Mouse (Mus musculus) testis, adult 2 months (tissue): Measurements from ENCODE around the gene A630076J17Rik. TPM values are rescaled to one million over a fixed set of nuclear protein-coding genes. Genes with fewer than 3 reads are reported as not detected.

Experiments
- H3K27ac ChIP-seq: fragments of 200-500 bp; 2 replicates; pipeline ENCODE4 v1.5.1; 2012; ENCODE audit warnings: low read depth, low read length; ENCODE audit not compliant: control insufficient read depth, insufficient read depth
- H3K27me3 ChIP-seq: fragments of 200-500 bp; 2 replicates; pipeline ENCODE4 v1.6.1; 2012; ENCODE audit warnings: mild to moderate bottlenecking, low read length, moderate library complexity; ENCODE audit not compliant: control insufficient read depth, insufficient read depth
- H3K36me3 ChIP-seq: fragments of 200-500 bp; 2 replicates; pipeline ENCODE4 v1.6.1; 2012; ENCODE audit warnings: mild to moderate bottlenecking, low read length; ENCODE audit not compliant: control insufficient read depth, insufficient read depth
- H3K4me1 ChIP-seq: fragments of 200-500 bp; 2 replicates; pipeline ENCODE4 v1.6.1; 2012; ENCODE audit warnings: low read length; ENCODE audit not compliant: control insufficient read depth, insufficient read depth
- H3K4me3 ChIP-seq: fragments of 200-500 bp; 2 replicates; pipeline ENCODE4 v1.5.1; 2012; ENCODE audit warnings: low read depth, mild to moderate bottlenecking, low read length, moderate library complexity, mixed read lengths; ENCODE audit not compliant: control insufficient read depth
- CTCF ChIP-seq: fragments of 200-500 bp; IDR thresholded peaks from 2 replicates; pipeline ENCODE4 v1.5.1; 2012; ENCODE audit warnings: low read depth, mild to moderate bottlenecking, inconsistent platforms, low read length, moderate library complexity; ENCODE audit not compliant: control insufficient read depth, insufficient read depth, insufficient replicate concordance
- POLR2A ChIP-seq: fragments of 200-500 bp; IDR thresholded peaks from 2 replicates; pipeline ENCODE4 v1.6.1; 2012; ENCODE audit warnings: low read depth, mild to moderate bottlenecking, inconsistent platforms, low read length, moderate library complexity; ENCODE audit not compliant: control insufficient read depth
- polyA plus RNA-seq: library from polyadenylated mRNA; depleted of rRNA; stranded (reverse); fragments of >200 nt; gene quantifications from 2 replicates; pipeline ENCODE4 v1.2.3, GENCODE M21; 2012

The A630076J17Rik gene
- polyA plus RNA-seq, 1 experiment = not detected

- Histone ChIP-seq H3K27ac (no peak overlapping the region), H3K4me3 (no peak overlapping the region), H3K27me3 (no peaks in the 10 kb centered on the region), H3K4me1 (no peaks in the 10 kb centered on the region; the same call in 1 of the 2 replicates), H3K36me3 (no peaks in the 10 kb centered on the region)
- TF ChIP-seq CTCF (no peak), POLR2A (no peak)
These were observed 592 bp upstream of the A630076J17Rik start for GRCm38 (mm10) chr3:107229822-107230221.

- Histone ChIP-seq H3K36me3 (no peaks in the 10 kb centered on the region), H3K27ac (no peak overlapping the region), H3K4me1 (no peaks in the 10 kb centered on the region; the same call in 1 of the 2 replicates), H3K27me3 (no peaks in the 10 kb centered on the region), H3K4me3 (no peak overlapping the region)
- TF ChIP-seq CTCF (no peak), POLR2A (no peak)
These were observed 788 bp downstream of the A630076J17Rik start for GRCm38 (mm10) chr3:107231202-107231601.

GRCm38 (mm10) chr3:107233351-107233813, 3.0 kb downstream of the A630076J17Rik start:
- peak; percentile 47; the same call in 1 of the 2 replicates for TF ChIP-seq CTCF
- no peak for TF ChIP-seq POLR2A
- H3K27me3 ChIP-seq = no peaks in the 10 kb centered on the region
- H3K36me3 ChIP-seq = no peaks in the 10 kb centered on the region
- H3K27ac ChIP-seq = no peak overlapping the region
- no peak overlapping the region for H3K4me3 ChIP-seq
- no peaks in the 10 kb centered on the region; the same call in 1 of the 2 replicates for H3K4me1 ChIP-seq

DNA sequence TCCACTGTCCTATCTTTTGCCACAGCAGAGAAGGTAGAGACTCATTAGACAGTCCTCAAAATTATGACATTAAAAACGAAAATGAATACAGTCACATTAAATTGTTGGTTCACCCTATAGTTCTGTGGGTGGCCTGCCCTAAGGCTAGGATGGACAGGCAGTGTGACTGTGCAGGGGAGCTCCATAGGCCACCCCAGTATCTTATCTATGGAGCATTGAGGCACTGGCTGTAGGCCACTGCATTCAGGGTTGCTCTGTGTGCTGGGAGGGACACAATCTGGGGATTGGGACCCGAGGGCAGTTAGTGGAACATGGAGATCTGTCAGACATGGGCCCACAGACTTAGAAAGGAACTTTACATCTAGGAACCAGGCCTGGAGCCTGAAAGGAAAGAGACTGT, 3.5 kb downstream of the A630076J17Rik start:
- TF ChIP-seq CTCF = no peak
- TF ChIP-seq POLR2A = no peak
- Histone ChIP-seq H3K27me3 (no peaks in the 10 kb centered on the region), H3K27ac (0 out of 2 replicates have a peak overlapping the region, but pooled peaks have one; percentile 16), H3K4me3 (no peak overlapping the region), H3K4me1 (no peaks in the 10 kb centered on the region; the same call in 1 of the 2 replicates), H3K36me3 (no peaks in the 10 kb centered on the region)

- Histone ChIP-seq H3K27ac (no peak overlapping the region), H3K36me3 (no peaks in the 10 kb centered on the region), H3K4me3 (no peak overlapping the region), H3K4me1 (no peaks in the 10 kb centered on the region; the same call in 1 of the 2 replicates), H3K27me3 (no peaks in the 10 kb centered on the region)
- no peak for TF ChIP-seq POLR2A
- no peak for TF ChIP-seq CTCF
These were observed 7.6 kb downstream of the A630076J17Rik start for GRCm38 (mm10) chr3:107238051-107238450.

DNA sequence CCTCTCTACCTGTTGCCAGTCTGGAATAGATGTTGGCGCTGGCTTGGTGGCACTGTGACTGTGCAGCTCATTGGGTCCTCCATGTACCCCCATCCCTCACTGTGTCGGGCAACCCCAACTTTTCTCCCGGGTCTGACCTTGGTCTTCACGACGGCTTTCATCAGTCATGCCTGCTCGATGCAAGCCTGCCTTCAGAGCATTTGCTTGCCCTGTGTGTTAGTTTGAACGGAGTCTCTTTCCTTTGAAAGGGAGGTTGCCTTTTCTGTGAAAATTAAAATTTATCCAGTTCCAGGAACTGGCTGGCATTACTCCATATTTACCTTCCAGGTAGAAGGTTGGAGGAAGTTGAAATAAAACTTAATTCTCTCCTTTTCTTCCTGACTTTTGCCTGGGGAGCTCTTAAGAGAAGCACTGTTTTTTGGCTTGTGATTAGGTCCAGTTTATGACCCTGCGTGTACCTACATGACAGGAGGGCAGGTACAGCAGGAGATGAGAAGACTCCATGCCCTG, 8.1 kb downstream of the A630076J17Rik start:
- Histone ChIP-seq H3K27me3 (no peaks in the 10 kb centered on the region), H3K27ac (no peak overlapping the region), H3K4me3 (no peak overlapping the region), H3K36me3 (no peaks in the 10 kb centered on the region), H3K4me1 (no peaks in the 10 kb centered on the region; the same call in 1 of the 2 replicates)
- TF ChIP-seq POLR2A = no peak
- TF ChIP-seq CTCF = no peak

- Histone ChIP-seq H3K27me3 (no peaks in the 10 kb centered on the region), H3K4me1 (no peaks in the 10 kb centered on the region), H3K4me3 (no peak within 1 kb of the TSS), H3K36me3 (no peaks in the 10 kb centered on the region), H3K27ac (no peak within 1 kb of the TSS)
- TF ChIP-seq CTCF = no peak
- no peak for TF ChIP-seq POLR2A
These were observed 9.2 kb downstream of the A630076J17Rik start, which contains the start of gene Prok1 for GRCm38 (mm10) chr3:107239607-107240006. Gene Prok1, minus strand, starts transcription at chr3:107239707.

DNA sequence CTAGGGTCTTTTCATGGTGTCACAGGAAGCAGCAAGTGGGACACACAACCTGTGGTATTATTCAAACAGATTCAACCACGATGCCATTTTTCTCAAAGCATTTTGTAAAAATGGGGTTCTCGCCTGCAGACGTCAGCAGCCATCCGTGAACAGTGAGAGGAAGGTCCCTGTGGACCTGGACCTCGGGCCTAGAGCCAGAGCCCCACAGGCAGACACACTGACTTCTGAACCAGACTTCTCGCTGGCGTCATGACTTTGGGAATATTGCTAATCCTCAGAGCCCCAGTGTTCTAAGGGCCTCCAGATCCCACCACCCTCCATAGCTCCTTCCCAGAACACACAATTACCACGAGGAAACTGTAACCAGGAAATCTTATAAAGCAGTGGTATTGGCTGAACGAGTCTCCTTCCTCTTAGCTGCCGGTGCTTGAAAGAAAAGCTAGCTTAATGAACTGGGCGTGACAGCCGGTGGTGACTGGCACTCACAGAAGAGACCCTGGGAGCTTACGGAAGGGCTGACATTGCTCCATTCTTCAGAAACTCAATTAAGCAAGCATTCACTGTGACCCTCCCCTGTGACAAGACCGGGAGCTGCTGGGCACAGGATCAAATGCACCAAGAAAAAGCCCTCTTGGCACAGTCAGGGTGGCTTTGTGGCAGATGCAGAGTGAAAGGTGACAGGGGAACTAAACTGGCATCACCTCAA, 11.1 kb downstream of the A630076J17Rik start:
- Histone ChIP-seq H3K27me3 (no peaks in the 10 kb centered on the region), H3K4me1 (no peaks in the 10 kb centered on the region), H3K4me3 (no peak overlapping the region), H3K27ac (no peak overlapping the region), H3K36me3 (no peaks in the 10 kb centered on the region)
- TF ChIP-seq POLR2A (no peak), CTCF (no peak)
